Mouse (Mus musculus) thymus, postnatal 10 days (tissue): ENCODE measurements at regions not wholly inside any gene's neighbourhood (a gene's known extent, or its start where the extent isn't known, plus 50 kb on each side); places are given as distances from the start of the nearest gene placed in this dataset.

Experiments used
- DNase-seq, 2 experiments: peaks; one replicate each; pipeline ENCODE4 v3.0.0; 2021; ENCODE audit warnings: low spot score in 2 of 2

- no peak for DNase-seq
Measured at GRCm38 (mm10) chr2:168338382-168338781, 56.8 kb upstream of the Kcng1 start.

DNA sequence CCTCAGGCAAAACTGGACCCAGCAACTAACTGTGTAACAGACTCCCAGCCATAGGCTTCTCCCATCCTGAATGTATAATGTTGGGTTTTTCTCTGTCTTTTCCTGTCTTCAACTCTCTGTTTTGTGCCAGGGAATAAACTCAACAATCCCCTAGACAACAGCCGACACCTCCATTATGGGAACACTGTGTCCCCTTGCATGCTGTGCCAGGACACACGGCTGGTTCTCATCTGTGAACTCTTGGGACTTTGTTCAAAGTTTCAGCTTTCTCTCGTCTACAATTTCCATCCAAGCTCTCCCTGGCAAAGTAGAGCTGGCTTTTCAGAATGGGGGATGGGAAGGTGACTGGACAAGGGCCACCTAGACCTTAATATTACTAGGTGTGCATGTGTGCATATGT is 56.1 kb upstream of the Kcng1 start:
- DNase-seq: no peak

GRCm38 (mm10) chr2:168335739-168336385 is 54.3 kb upstream of the Kcng1 start:
- DNase-seq: no peak

DNA sequence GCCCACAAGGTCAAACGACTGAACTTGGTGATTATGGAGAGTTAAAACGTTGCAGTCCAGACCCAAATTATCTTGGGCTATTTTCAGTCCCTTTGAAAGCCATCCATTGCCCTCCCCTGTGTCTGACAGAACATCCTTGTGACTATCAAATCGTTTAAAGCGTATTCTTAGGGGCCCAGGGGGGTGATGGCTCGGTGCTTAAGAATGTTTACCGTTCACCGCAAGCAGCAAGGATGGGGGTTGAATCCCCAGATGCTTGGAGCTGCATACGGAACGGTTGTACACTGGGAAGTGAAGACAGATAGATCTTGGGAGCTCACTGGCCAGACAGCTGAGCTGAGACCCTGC is 52.7 kb upstream of the Kcng1 start:
- no peak for DNase-seq

DNA sequence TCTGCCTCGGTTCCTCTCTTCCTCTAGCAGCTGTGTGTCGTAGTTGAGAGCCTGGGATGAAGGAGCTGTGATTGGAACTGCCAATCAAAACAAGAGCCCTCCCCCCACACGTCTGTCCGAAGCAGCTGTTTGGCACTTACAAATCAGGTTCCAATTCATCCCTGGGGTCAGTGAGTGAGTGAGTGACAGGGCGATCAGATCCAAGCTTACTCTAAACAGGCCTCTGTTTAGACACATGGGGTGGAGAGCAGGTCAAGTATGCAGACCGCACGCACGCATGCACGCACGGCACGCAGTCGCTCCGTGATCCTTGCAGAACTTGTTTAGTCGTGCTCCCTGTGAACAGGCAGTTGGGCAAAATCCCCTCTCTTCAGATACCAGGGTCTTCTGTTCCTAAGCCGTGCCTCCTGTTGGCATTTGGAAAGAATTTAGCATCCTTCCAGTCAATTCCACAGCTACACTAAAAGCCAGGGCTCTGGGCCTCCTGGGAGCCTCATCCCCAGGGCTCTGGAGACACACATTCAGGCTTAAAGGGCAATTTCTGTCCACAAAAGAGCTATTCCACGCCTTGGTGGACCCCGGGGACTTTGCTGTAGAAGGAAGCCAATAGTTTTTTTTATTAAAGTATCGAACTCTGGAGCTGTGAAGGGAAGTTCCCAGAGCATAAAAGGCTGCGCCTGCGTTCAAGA is 52.2 kb upstream of the Kcng1 start:
- no peak for DNase-seq

- DNase-seq: no peak
Measured at GRCm38 (mm10) chr2:168332972-168333371, 51.4 kb upstream of the Kcng1 start.
